Mouse (Mus musculus) neural tube, embryonic 10.5 days (tissue): Measurements from ENCODE around the gene Olfr611.
"Not testable (repeated sequence)": the region's sequence is repeated elsewhere in the genome, so short reads cannot be mapped to it uniquely, and the experiment has no call there.

Source experiments
- DNase-seq: peaks from one replicate; pipeline ENCODE4 v3.0.0-alpha.2; 2017; ENCODE audit warnings: low spot score; ENCODE audit errors: extremely low spot score

The Olfr611 gene

GRCm38 (mm10) chr7:103520746-103521145 is at the start of gene Olfr611:
Gene Olfr611 (minus strand): TSS chr7:103520846.
- not testable (repeated sequence) for DNase-seq

DNA sequence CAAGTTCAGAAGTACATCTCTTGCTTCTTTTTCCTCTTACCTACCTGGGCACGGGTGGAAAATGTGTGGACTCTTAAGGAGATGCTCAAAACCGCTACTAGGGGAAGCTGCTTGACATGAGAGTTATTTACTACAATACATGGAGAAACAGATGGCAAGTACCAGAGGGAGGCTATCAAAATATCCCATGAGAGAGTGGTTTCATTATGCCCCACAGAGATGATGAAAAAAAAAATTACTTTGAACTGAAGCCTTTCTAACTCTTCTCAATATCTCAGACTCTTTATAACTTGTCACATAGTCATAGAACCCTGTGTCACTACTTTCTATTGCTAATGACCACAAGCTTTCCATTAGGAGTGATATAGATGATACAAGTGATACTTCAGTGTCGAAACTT is 48.4 kb upstream of the Olfr611 start, which contains the start of gene Olfr616:
TSS of gene Olfr616 (minus strand) at position 101 of the 400 bp plus-strand sequence.
- DNase-seq = no peak

GRCm38 (mm10) chr7:103555779-103556178 is 35.1 kb upstream of the Olfr611 start, which contains the start of gene Olfr615:
Gene Olfr615 (plus strand): TSS chr7:103556079.
- no peak for DNase-seq

- no peak for DNase-seq
Observed at GRCm38 (mm10) chr7:103547774-103548173, 27.1 kb upstream of the Olfr611 start, which contains the start of gene Olfr613. Gene Olfr613 (plus strand): TSS chr7:103548074.

- DNase-seq = not testable (repeated sequence)
Observed at GRCm38 (mm10) chr7:103542617-103543016, 22.0 kb upstream of the Olfr611 start, which contains the start of gene Olfr612. Gene Olfr612 (minus strand): TSS chr7:103542717.

DNA sequence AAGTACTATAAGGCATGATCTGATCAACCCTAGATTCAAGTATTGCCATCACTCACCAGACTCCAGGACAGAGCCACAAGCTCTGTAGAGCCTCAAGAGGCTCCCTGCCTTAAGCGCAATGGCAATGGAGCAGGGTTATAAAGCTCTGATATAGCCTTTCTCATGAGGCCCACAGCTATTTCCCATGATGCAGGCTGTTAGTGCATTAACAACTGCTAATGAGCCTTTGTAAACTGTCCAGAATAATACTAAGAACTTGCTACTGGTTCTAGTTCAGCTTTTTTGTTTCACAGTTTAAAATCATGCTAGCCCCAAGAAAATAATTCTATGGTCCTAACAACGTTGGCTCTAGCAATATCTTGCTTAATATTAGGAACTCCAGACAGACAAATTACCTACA is 8.6 kb downstream of the Olfr611 start, which contains the start of gene Olfr610:
TSS of gene Olfr610 (minus strand) at position 101 of the 400 bp plus-strand sequence.
- no peak for DNase-seq

- no peak for DNase-seq
Observed at GRCm38 (mm10) chr7:103497962-103498361, 22.7 kb downstream of the Olfr611 start, which contains the start of gene Olfr609. Gene Olfr609 (minus strand): TSS chr7:103498062.

DNA sequence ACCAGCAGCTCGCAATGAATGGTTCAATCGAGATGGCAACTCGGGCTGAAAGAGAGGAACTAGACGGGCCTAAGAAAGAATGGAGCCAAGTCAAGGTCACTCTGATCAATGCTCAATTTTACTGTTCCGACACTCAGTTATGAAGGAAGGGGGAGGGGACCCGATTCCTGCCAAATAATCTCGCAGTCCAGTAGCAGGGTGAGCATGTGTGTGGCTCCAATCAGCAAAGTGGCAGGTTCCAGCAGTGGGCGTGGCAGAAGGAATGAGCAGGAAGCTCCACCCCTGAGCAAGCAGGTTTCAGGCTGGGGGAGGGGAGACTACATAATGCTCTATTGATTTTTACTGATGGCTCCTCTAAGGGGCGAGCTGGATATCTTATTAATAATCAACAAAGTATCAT is 43.5 kb downstream of the Olfr611 start:
- not testable (repeated sequence) for DNase-seq

- DNase-seq = no peak
Observed at GRCm38 (mm10) chr7:103469577-103469976, 51.1 kb downstream of the Olfr611 start, which contains the start of gene Olfr608. Gene Olfr608 (plus strand): TSS chr7:103469877.
